Mouse (Mus musculus): ENCODE results near the gene Fbxl13. TPM values are rescaled to one million over a fixed set of nuclear protein-coding genes. Genes with fewer than 3 reads are reported as not detected.

The Fbxl13 gene
- total RNA-seq, 1 experiment = not detected

- Histone ChIP-seq H3K36me3 (ENCODE audit: control insufficient read depth, insufficient read depth, low read length, poor library complexity, severe bottlenecking) (no peaks in the 10 kb centered on the region), H3K4me1 (ENCODE audit: control insufficient read depth in 2 of 2, insufficient read depth in 2 of 2, low read length in 2 of 2, poor library complexity in 1 of 2) (peaks cover 0 to 2% of the 10 kb centered on the region in 2 experiments; a peak in 1 of 4 replicates), H3K27ac (ENCODE audit: insufficient read depth, low read depth, low read length, poor library complexity, severe bottlenecking) (no peak overlapping the region), H3K9me3 (ENCODE audit: control insufficient read depth, insufficient read depth, low read depth, low read length) (no peaks in the 10 kb centered on the region), H3K4me3 (ENCODE audit: insufficient read depth in 1 of 2, low read depth in 1 of 2, low read length in 2 of 2, poor library complexity in 1 of 2, severe bottlenecking in 1 of 2) (peak overlapping the region; percentile 27 to 29), H3K9ac (ENCODE audit: insufficient read depth, low read depth, low read length, poor library complexity, severe bottlenecking) (peak overlapping the region; percentile 7; the same call in 1 of the 2 replicates)
- in situ Hi-C loops (cut with MboI; ENCODE audit: low sequenced_read_pairs in 2 of 2, unreplicated experiment in 2 of 2) = loop anchor here in 1 of 2 experiments (10.0 kb wide), 1 partner anchor 323 kb away; no protein-coding TSS in a partner anchor
- TF ChIP-seq CHD2 (IDR thresholded peaks at IDR 0.05; ENCODE audit: low read depth, low read length) (no peak), MAFK (IDR thresholded peaks at IDR 0.05; ENCODE audit: insufficient read depth, low read depth, low read length) (no peak), HCFC1 (IDR thresholded peaks at IDR 0.05; ENCODE audit: borderline replicate concordance, insufficient read depth, low read length) (no peak), ZC3H11A (IDR thresholded peaks at IDR 0.05; ENCODE audit: borderline replicate concordance, low read depth, low read length) (no peak), ZNF384 (IDR thresholded peaks at IDR 0.05; ENCODE audit: low read depth, low read length) (no peak)
- DNase-seq (ENCODE audit: low read depth, low spot score) = no peak
These were observed 57.2 kb downstream of the Fbxl13 start for GRCm38 (mm10) chr5:21588220-21588619.

- peaks cover 0 to 2% of the 10 kb centered on the region in 2 experiments; a peak in 1 of 4 replicates for H3K4me1 ChIP-seq (ENCODE audit: control insufficient read depth in 2 of 2, insufficient read depth in 2 of 2, low read length in 2 of 2, poor library complexity in 1 of 2)
- no peak overlapping the region for H3K27ac ChIP-seq (ENCODE audit: insufficient read depth, low read depth, low read length, poor library complexity, severe bottlenecking)
- H3K9me3 ChIP-seq (ENCODE audit: control insufficient read depth, insufficient read depth, low read depth, low read length) = no peaks in the 10 kb centered on the region
- peak overlapping the region; percentile 7; the same call in 1 of the 2 replicates for H3K9ac ChIP-seq (ENCODE audit: insufficient read depth, low read depth, low read length, poor library complexity, severe bottlenecking)
- peak overlapping the region in 1 of 2 experiments; percentile 27; a peak in 2 of 4 replicates for H3K4me3 ChIP-seq (ENCODE audit: insufficient read depth in 1 of 2, low read depth in 1 of 2, low read length in 2 of 2, poor library complexity in 1 of 2, severe bottlenecking in 1 of 2)
- in situ Hi-C loops (cut with MboI; ENCODE audit: low sequenced_read_pairs in 2 of 2, unreplicated experiment in 2 of 2) = loop anchor here in 1 of 2 experiments (10.0 kb wide), 1 partner anchor 323 kb away; no protein-coding TSS in a partner anchor
- H3K36me3 ChIP-seq (ENCODE audit: control insufficient read depth, insufficient read depth, low read length, poor library complexity, severe bottlenecking) = no peaks in the 10 kb centered on the region
- TF ChIP-seq CHD2 (IDR thresholded peaks at IDR 0.05; ENCODE audit: low read depth, low read length) (no peak), ZC3H11A (IDR thresholded peaks at IDR 0.05; ENCODE audit: borderline replicate concordance, low read depth, low read length) (no peak), MAFK (IDR thresholded peaks at IDR 0.05; ENCODE audit: insufficient read depth, low read depth, low read length) (no peak), HCFC1 (IDR thresholded peaks at IDR 0.05; ENCODE audit: borderline replicate concordance, insufficient read depth, low read length) (no peak)
- DNase-seq (ENCODE audit: low read depth, low spot score) = no peak
These were observed 57.8 kb downstream of the Fbxl13 start for GRCm38 (mm10) chr5:21587683-21588082.

GRCm38 (mm10) chr5:21586763-21587162 lies 58.7 kb downstream of the Fbxl13 start:
- no peak overlapping the region for H3K9ac ChIP-seq (ENCODE audit: insufficient read depth, low read depth, low read length, poor library complexity, severe bottlenecking)
- peaks cover 0 to 2% of the 10 kb centered on the region in 2 experiments; a peak in 1 of 4 replicates for H3K4me1 ChIP-seq (ENCODE audit: control insufficient read depth in 2 of 2, insufficient read depth in 2 of 2, low read length in 2 of 2, poor library complexity in 1 of 2)
- no peaks in the 10 kb centered on the region for H3K36me3 ChIP-seq (ENCODE audit: control insufficient read depth, insufficient read depth, low read length, poor library complexity, severe bottlenecking)
- no peak overlapping the region for H3K4me3 ChIP-seq (ENCODE audit: insufficient read depth in 1 of 2, low read depth in 1 of 2, low read length in 2 of 2, poor library complexity in 1 of 2, severe bottlenecking in 1 of 2)
- no peak for TF ChIP-seq ZNF384 (IDR thresholded peaks at IDR 0.05; ENCODE audit: low read depth, low read length)
- TF ChIP-seq CHD2 (IDR thresholded peaks at IDR 0.05; ENCODE audit: low read depth, low read length) = no peak
- no peak for TF ChIP-seq MAFK (IDR thresholded peaks at IDR 0.05; ENCODE audit: insufficient read depth, low read depth, low read length)
- TF ChIP-seq HCFC1 (IDR thresholded peaks at IDR 0.05; ENCODE audit: borderline replicate concordance, insufficient read depth, low read length) = no peak
- peak; percentile 92; the same call in 1 of the 2 replicates for TF ChIP-seq ZC3H11A (IDR thresholded peaks at IDR 0.05; ENCODE audit: borderline replicate concordance, low read depth, low read length)
- no peaks in the 10 kb centered on the region for H3K9me3 ChIP-seq (ENCODE audit: control insufficient read depth, insufficient read depth, low read depth, low read length)
- H3K27ac ChIP-seq (ENCODE audit: insufficient read depth, low read depth, low read length, poor library complexity, severe bottlenecking) = no peak overlapping the region
- in situ Hi-C loops (cut with MboI; ENCODE audit: low sequenced_read_pairs in 2 of 2, unreplicated experiment in 2 of 2) = loop anchor here in 1 of 2 experiments (10.0 kb wide), 1 partner anchor 322 kb away; no protein-coding TSS in a partner anchor
- DNase-seq (ENCODE audit: low read depth, low spot score) = peak; percentile 55

GRCm38 (mm10) chr5:21578136-21578535 lies 67.3 kb downstream of the Fbxl13 start:
- Histone ChIP-seq H3K4me3 (ENCODE audit: insufficient read depth in 1 of 2, low read depth in 1 of 2, low read length in 2 of 2, poor library complexity in 1 of 2, severe bottlenecking in 1 of 2) (no peak overlapping the region), H3K9ac (ENCODE audit: insufficient read depth, low read depth, low read length, poor library complexity, severe bottlenecking) (no peak overlapping the region), H3K36me3 (ENCODE audit: control insufficient read depth, insufficient read depth, low read length, poor library complexity, severe bottlenecking) (no peaks in the 10 kb centered on the region), H3K9me3 (ENCODE audit: control insufficient read depth, insufficient read depth, low read depth, low read length) (no peaks in the 10 kb centered on the region), H3K4me1 (ENCODE audit: control insufficient read depth in 2 of 2, insufficient read depth in 2 of 2, low read length in 2 of 2, poor library complexity in 1 of 2) (no peaks in the 10 kb centered on the region), H3K27ac (ENCODE audit: insufficient read depth, low read depth, low read length, poor library complexity, severe bottlenecking) (no peak overlapping the region)
- TF ChIP-seq CHD2 (IDR thresholded peaks at IDR 0.05; ENCODE audit: low read depth, low read length) (no peak), ZC3H11A (IDR thresholded peaks at IDR 0.05; ENCODE audit: borderline replicate concordance, low read depth, low read length) (no peak), MAFK (IDR thresholded peaks at IDR 0.05; ENCODE audit: insufficient read depth, low read depth, low read length) (no peak), HCFC1 (IDR thresholded peaks at IDR 0.05; ENCODE audit: borderline replicate concordance, insufficient read depth, low read length) (no peak), ZNF384 (IDR thresholded peaks at IDR 0.05; ENCODE audit: low read depth, low read length) (no peak)
- no peak for DNase-seq (ENCODE audit: low read depth, low spot score)
- in situ Hi-C loops (cut with MboI; ENCODE audit: low sequenced_read_pairs in 2 of 2, unreplicated experiment in 2 of 2) = no loop called here
